Mouse (Mus musculus) kidney, adult 2 months (tissue): Measurements from ENCODE around the gene Dlg2. TPM values are rescaled to one million over a fixed set of nuclear protein-coding genes. Genes with fewer than 3 reads are reported as not detected.

Experiments
- DNase-seq: peaks from one replicate; pipeline ENCODE4 v3.0.0; 2021
- H3K27ac ChIP-seq: fragments of 200-500 bp; 2 replicates; pipeline ENCODE4 v1.5.1; 2012; ENCODE audit warnings: low read depth, low read length, control low read depth, inconsistent platforms; ENCODE audit not compliant: insufficient read depth
- H3K27me3 ChIP-seq: fragments of 200-500 bp; replicated peaks from 2 replicates; pipeline ENCODE4 v1.6.1; 2012; ENCODE audit warnings: mild to moderate bottlenecking, moderate library complexity, low read length, inconsistent platforms; ENCODE audit not compliant: control insufficient read depth, insufficient read depth
- H3K36me3 ChIP-seq: fragments of 200-500 bp; 2 replicates; pipeline ENCODE4 v1.6.1; 2012; ENCODE audit warnings: mild to moderate bottlenecking, moderate library complexity, low read length, inconsistent platforms; ENCODE audit not compliant: control insufficient read depth, insufficient read depth
- H3K4me1 ChIP-seq: fragments of 200-500 bp; 2 replicates; pipeline ENCODE4 v1.6.1; 2011; ENCODE audit warnings: low read length; ENCODE audit not compliant: control insufficient read depth, insufficient read depth
- H3K4me3 ChIP-seq: fragments of 200-500 bp; 2 replicates; pipeline ENCODE4 v1.5.1; 2011; ENCODE audit warnings: mild to moderate bottlenecking, low read depth, low read length, control low read depth; ENCODE audit not compliant: insufficient read depth
- CTCF ChIP-seq: fragments of 200-500 bp; conservative IDR thresholded peaks from 2 replicates; pipeline ENCODE4 v1.5.1; 2011; ENCODE audit warnings: low read depth, mild to moderate bottlenecking, control low read depth, low read length, moderate library complexity, mixed read lengths; ENCODE audit not compliant: insufficient read depth, insufficient read length
- POLR2A ChIP-seq: fragments of 200-500 bp; IDR thresholded peaks from one replicate; pipeline ENCODE4 v1.6.1; 2011; ENCODE audit warnings: low read depth, low read length, control low read depth
- WGBS: fragments of 180-500 bp; shearing (Covaris S2); methylation state at CpG from one replicate; pipeline ENCODE4 v1.1.7; 2018; 5-methylcytosine and 5-hydroxymethylcytosine counted together
- polyA plus RNA-seq: library from polyadenylated mRNA; depleted of rRNA; stranded (reverse); fragments of >200 nt; gene quantifications from 2 replicates; pipeline ENCODE4 v1.2.3, GENCODE M21; 2012

Gene Dlg2
- polyA plus RNA-seq, 1 experiment = 2.1 TPM

- Histone ChIP-seq H3K4me1 (no peaks in the 10 kb centered on the region), H3K36me3 (no peaks in the 10 kb centered on the region), H3K27ac (no peak overlapping the region), H3K4me3 (no peak overlapping the region), H3K27me3 (no peaks in the 10 kb centered on the region)
- TF ChIP-seq CTCF = no peak
- TF ChIP-seq POLR2A = no peak
- 86% methylated on average over 5 of the region's 5 CpGs for WGBS
- no peak for DNase-seq
These were observed 912.8 kb downstream of the Dlg2 start for GRCm38 (mm10) chr7:91389272-91389671.

- 33% methylated on average over 3 of the region's 3 CpGs for WGBS
- TF ChIP-seq POLR2A (no peak), CTCF (no peak)
- Histone ChIP-seq H3K27me3 (no peaks in the 10 kb centered on the region), H3K4me3 (no peak overlapping the region), H3K27ac (no peak overlapping the region), H3K36me3 (no peaks in the 10 kb centered on the region), H3K4me1 (no peaks in the 10 kb centered on the region)
- DNase-seq = no peak
These were observed 921.4 kb downstream of the Dlg2 start for GRCm38 (mm10) chr7:91397827-91398226.

- DNase-seq = no peak
- H3K4me1 ChIP-seq = no peaks in the 10 kb centered on the region
- H3K4me3 ChIP-seq = no peak overlapping the region
- 85% methylated on average over 5 of the region's 5 CpGs for WGBS
- H3K27ac ChIP-seq = no peak overlapping the region
- no peaks in the 10 kb centered on the region for H3K36me3 ChIP-seq
- TF ChIP-seq POLR2A (no peak), CTCF (no peak)
- H3K27me3 ChIP-seq = no peaks in the 10 kb centered on the region
These were observed 935.6 kb downstream of the Dlg2 start for GRCm38 (mm10) chr7:91412109-91412508.

- H3K27ac ChIP-seq = no peak overlapping the region
- H3K27me3 ChIP-seq = no peaks in the 10 kb centered on the region
- no peak for DNase-seq
- H3K4me1 ChIP-seq = no peaks in the 10 kb centered on the region
- H3K36me3 ChIP-seq = no peaks in the 10 kb centered on the region
- no peak overlapping the region for H3K4me3 ChIP-seq
- WGBS = 72% methylated on average over 2 of the region's 2 CpGs
- no peak for TF ChIP-seq CTCF
- no peak for TF ChIP-seq POLR2A
These were observed 937.7 kb downstream of the Dlg2 start for GRCm38 (mm10) chr7:91414150-91414549.

- WGBS = 86% methylated on average over 2 of the region's 2 CpGs
- Histone ChIP-seq H3K27ac (no peak overlapping the region), H3K4me1 (no peaks in the 10 kb centered on the region), H3K4me3 (no peak overlapping the region), H3K36me3 (no peaks in the 10 kb centered on the region), H3K27me3 (no peaks in the 10 kb centered on the region)
- TF ChIP-seq CTCF (no peak), POLR2A (no peak)
- no peak for DNase-seq
These were observed 938.3 kb downstream of the Dlg2 start for GRCm38 (mm10) chr7:91414749-91415148.

- H3K27ac ChIP-seq = no peak overlapping the region
- no peak for DNase-seq
- no peaks in the 10 kb centered on the region for H3K4me1 ChIP-seq
- WGBS = 79% methylated on average over 4 of the region's 4 CpGs
- no peaks in the 10 kb centered on the region for H3K27me3 ChIP-seq
- TF ChIP-seq CTCF = no peak
- no peak for TF ChIP-seq POLR2A
- H3K4me3 ChIP-seq = no peak overlapping the region
- H3K36me3 ChIP-seq = no peaks in the 10 kb centered on the region
These were observed 943.7 kb downstream of the Dlg2 start for GRCm38 (mm10) chr7:91420215-91420614.

GRCm38 (mm10) chr7:91423784-91424183 is 947.3 kb downstream of the Dlg2 start:
- Histone ChIP-seq H3K36me3 (no peaks in the 10 kb centered on the region), H3K27ac (no peak overlapping the region), H3K4me3 (no peak overlapping the region), H3K4me1 (no peaks in the 10 kb centered on the region), H3K27me3 (no peaks in the 10 kb centered on the region)
- WGBS = 59% methylated on average over 4 of the region's 4 CpGs
- no peak for DNase-seq
- TF ChIP-seq CTCF = no peak
- TF ChIP-seq POLR2A = no peak

- DNase-seq = no peak
- no peak for TF ChIP-seq POLR2A
- no peak for TF ChIP-seq CTCF
- WGBS = 41% methylated on average over 5 of the region's 5 CpGs
- Histone ChIP-seq H3K27me3 (no peaks in the 10 kb centered on the region), H3K4me3 (no peak overlapping the region), H3K27ac (no peak overlapping the region), H3K36me3 (no peaks in the 10 kb centered on the region), H3K4me1 (no peaks in the 10 kb centered on the region)
These were observed 953.3 kb downstream of the Dlg2 start for GRCm38 (mm10) chr7:91429712-91430275.
